Mouse (Mus musculus) adrenal gland, adult 10 weeks (tissue): ENCODE measurements around the gene Zwilch. TPM values are rescaled to one million over a fixed set of nuclear protein-coding genes. Genes with fewer than 3 reads are reported as not detected.

ENCODE experiments used
- polyA plus RNA-seq: library from polyadenylated mRNA; stranded (reverse); fragments of 350-450 nt; fragmentation: Illumina TruSeq; extraction: RNeasy Lipid Tissue Mini Kit (QIAGEN cat#74804); gene quantifications from one replicate; pipeline ENCODE4 v1.2.3, GENCODE M21; 2014; ENCODE audit warnings: low read depth, low replicate concordance

Zwilch gene
- polyA plus RNA-seq: 5.8 TPM

DNA sequence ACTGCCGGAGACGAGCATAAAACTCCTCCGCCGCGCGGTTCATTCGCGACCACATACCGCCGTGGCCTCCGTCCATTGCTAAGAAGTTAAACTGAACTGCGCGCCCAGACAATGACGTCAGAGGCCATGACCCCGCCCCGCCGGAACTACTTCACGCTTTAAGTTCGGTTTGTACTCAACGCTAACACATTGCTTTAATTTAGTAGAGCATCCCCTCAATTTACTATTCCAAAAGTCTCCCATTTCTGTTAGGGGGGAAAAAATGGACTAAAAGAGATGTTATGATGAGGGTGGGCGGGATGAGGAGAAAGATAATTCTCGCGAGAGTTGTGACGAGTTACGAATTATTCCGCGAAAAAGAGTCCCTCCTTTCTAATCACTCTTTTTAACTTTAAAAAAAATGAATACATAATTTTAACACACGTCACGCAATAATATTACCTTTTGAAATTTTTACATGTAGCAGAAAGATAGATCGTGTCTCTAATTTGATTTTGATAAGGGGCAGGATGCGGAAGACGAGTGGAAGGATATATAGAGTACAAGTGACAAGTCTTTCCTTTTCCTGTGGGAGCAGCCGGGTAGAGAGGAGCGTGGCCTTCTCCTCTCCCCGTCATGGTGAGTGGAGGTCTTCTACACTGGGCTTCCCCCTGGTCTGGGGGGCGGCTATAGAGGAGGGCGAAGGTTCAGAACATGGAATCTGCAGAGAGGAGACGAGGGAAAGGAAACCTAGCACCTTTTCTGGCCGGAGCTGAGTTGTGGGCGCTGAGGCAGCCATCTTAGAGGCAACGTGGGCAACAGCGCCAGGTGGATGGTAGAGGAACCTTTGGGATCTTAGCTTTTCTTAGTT lies at the start of gene Zwilch, which contains the start of gene Rpl4:
TSS of gene Zwilch (minus strand) at position 289 of the 850 bp plus-strand sequence.
TSS of gene Rpl4 (plus strand) at position 560 of the 850 bp plus-strand sequence.

DNA sequence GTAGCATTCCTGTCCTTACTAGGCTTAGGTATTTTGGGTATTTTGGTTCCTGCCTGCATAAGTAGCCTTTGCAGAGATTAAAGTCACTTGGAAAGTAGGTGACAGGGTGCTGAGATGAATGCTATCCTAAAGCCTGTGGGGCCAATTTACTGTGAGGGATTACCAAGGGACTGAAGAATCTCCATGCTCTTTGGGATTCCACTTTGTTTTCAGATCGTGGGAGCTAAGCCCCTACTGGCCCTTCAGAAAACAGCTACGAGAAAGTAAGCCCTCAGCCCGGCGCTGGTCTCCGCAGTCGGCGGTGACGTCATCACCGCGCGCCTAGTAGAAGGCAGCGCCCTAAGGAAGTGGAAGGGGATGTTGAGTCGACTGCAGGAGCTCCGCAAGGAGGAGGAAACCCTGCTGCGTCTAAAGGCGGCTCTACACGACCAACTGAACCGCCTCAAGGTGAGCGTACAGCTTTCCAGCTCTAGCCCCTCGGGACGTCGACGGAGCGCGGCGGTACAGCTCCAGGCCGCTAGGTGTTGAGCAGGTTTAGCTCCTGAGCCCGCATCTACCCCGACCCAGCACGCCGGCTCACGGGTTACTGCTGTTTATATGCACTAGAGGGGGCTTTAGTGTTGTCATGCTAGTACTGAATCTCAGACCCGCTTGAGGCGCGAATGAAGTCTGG lies 6.2 kb upstream of the Zwilch start, which contains the start of gene Snapc5:
TSS of gene Snapc5 (plus strand) at position 301 of the 673 bp plus-strand sequence.

DNA sequence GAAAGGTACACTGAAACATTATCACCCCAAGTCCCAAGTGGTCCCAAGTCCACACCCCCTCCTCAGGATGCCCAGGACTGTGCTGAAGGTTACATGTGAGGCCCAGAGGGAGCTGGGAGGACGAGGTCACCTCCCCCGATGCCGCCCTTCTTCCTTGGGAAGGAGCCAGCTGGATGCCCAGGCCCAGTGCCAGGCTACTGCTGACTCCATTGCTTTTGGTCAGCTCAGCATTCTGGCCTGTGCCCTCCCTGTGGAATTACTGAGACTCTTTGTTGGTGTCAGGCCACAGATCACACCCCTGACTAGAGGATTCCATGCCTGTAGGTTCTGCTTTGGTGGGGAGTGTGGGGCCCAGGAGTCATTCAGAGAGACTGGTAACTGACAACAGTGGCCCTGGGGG lies 56.0 kb downstream of the Zwilch start, which contains the start of gene Lctl:
TSS of gene Lctl (plus strand) at position 272 of the 400 bp plus-strand sequence.

Other genes with a start within 250 kb of the Zwilch start
- 2.6 TPM for gene Smad6, start 151.0 kb downstream of the Zwilch start, polyA plus RNA-seq
- gene Lctl, start 56.0 kb downstream of the Zwilch start, polyA plus RNA-seq: 1.0 TPM
- 475 TPM for gene Rpl4, start 271 bp upstream of the Zwilch start, polyA plus RNA-seq
- gene Snapc5, start 6.2 kb upstream of the Zwilch start, polyA plus RNA-seq: 71.6 TPM
- gene Uchl4, start 62.1 kb upstream of the Zwilch start, polyA plus RNA-seq: not detected
- 65.7 TPM for gene Map2k1, start 80.5 kb upstream of the Zwilch start, polyA plus RNA-seq
- gene Tipin, start 108.5 kb upstream of the Zwilch start, polyA plus RNA-seq: 65.4 TPM
- 19.4 TPM for gene Dis3l, start 168.2 kb upstream of the Zwilch start, polyA plus RNA-seq
- 0.41 TPM for gene Megf11, start 212.5 kb upstream of the Zwilch start, polyA plus RNA-seq